Mouse (Mus musculus) bone marrow, adult 2 months (tissue): ENCODE data around the gene Oas1a. TPM values are rescaled to one million over a fixed set of nuclear protein-coding genes. Genes with fewer than 3 reads are reported as not detected.
"Not testable (repeated sequence)": the region's sequence is repeated elsewhere in the genome, so short reads cannot be mapped to it uniquely, and the experiment has no call there.

Experiments
- H3K27ac ChIP-seq: fragments of 200-500 bp; 2 replicates; pipeline ENCODE4 v1.5.1; 2012; ENCODE audit warnings: low read depth, mild to moderate bottlenecking, control low read depth, inconsistent platforms, low read length; ENCODE audit not compliant: control insufficient read depth, poor library complexity, insufficient read depth
- H3K4me1 ChIP-seq: fragments of 200-500 bp; 2 replicates; pipeline ENCODE4 v1.6.1; 2011; ENCODE audit warnings: low read length; ENCODE audit not compliant: control insufficient read depth, insufficient read depth
- H3K4me3 ChIP-seq: fragments of 200-500 bp; replicated peaks from 2 replicates; pipeline ENCODE3; 2011; ENCODE audit warnings: mild to moderate bottlenecking, low read depth, low read length, control low read depth; ENCODE audit not compliant: control insufficient read depth
- CTCF ChIP-seq: fragments of 200-500 bp; IDR thresholded peaks from 2 replicates; pipeline ENCODE4 v1.5.1; 2011; ENCODE audit warnings: low read length, control low read depth; ENCODE audit not compliant: control insufficient read depth, insufficient read depth
- POLR2A ChIP-seq: fragments of 200-500 bp; IDR thresholded peaks from 2 replicates; pipeline ENCODE4 v1.6.1; 2011; ENCODE audit warnings: low read depth, mild to moderate bottlenecking, control low read depth, low read length, borderline replicate concordance; ENCODE audit not compliant: control insufficient read depth
- WGBS: fragments of 180-500 bp; shearing (Covaris S2); methylation state at CpG from one replicate; pipeline ENCODE4 v1.1.7; 2018; 5-methylcytosine and 5-hydroxymethylcytosine counted together
- polyA plus RNA-seq: library from polyadenylated mRNA; stranded (reverse); fragments of >200 nt; gene quantifications from 2 replicates; pipeline ENCODE4 v1.2.4, GENCODE M21; 2011; ENCODE audit warnings: low replicate concordance; ENCODE audit not compliant: missing spikeins, insufficient read depth, insufficient read length

The Oas1a gene
- polyA plus RNA-seq, 1 experiment, result 8.9 TPM

- Histone ChIP-seq H3K27ac (no peak overlapping the region), H3K4me3 (no peak overlapping the region), H3K4me1 (no peaks in the 10 kb centered on the region; the same call in 1 of the 2 replicates)
- 42% methylated on average over 6 of the region's 6 CpGs for WGBS
- TF ChIP-seq POLR2A, result no peak
Observed at GRCm38 (mm10) chr5:120887831-120888230, 19.5 kb downstream of the Oas1a start.

- WGBS, result 26% methylated on average over 6 of the region's 9 CpGs
- H3K4me3 ChIP-seq, result peak within 1 kb of the TSS; percentile 42
- H3K27ac ChIP-seq, H3K4me1 ChIP-seq: not testable (repeated sequence)
Observed at GRCm38 (mm10) chr5:120887413-120887812, 19.9 kb downstream of the Oas1a start, which contains the start of gene Oas1g. TSS of gene Oas1g (minus strand) at chr5:120887613.

- WGBS, result 88% methylated on average over 6 of the region's 6 CpGs
- H3K4me1 ChIP-seq, H3K27ac ChIP-seq, H3K4me3 ChIP-seq: not testable (repeated sequence)
Observed at GRCm38 (mm10) chr5:120881681-120882080, 25.6 kb downstream of the Oas1a start.

- not testable (repeated sequence) for H3K4me3 ChIP-seq, H3K27ac ChIP-seq, H3K4me1 ChIP-seq
- WGBS, result 66% methylated on average over 2 of the region's 2 CpGs
Observed at GRCm38 (mm10) chr5:120878803-120879202, 28.5 kb downstream of the Oas1a start.

- not testable (repeated sequence) for H3K4me3 ChIP-seq, H3K4me1 ChIP-seq, H3K27ac ChIP-seq
- WGBS, result 75% methylated on average over 2 of the region's 2 CpGs
Observed at GRCm38 (mm10) chr5:120877407-120877806, 29.9 kb downstream of the Oas1a start.

GRCm38 (mm10) chr5:120876839-120877238, 30.5 kb downstream of the Oas1a start:
- not testable (repeated sequence) for H3K27ac ChIP-seq, H3K4me3 ChIP-seq, H3K4me1 ChIP-seq
- 65% methylated on average over 2 of the region's 3 CpGs for WGBS

GRCm38 (mm10) chr5:120871469-120871868, 35.9 kb downstream of the Oas1a start:
- no peak overlapping the region for H3K27ac ChIP-seq
- TF ChIP-seq CTCF, result no peak
- TF ChIP-seq POLR2A, result no peak
- no peak overlapping the region for H3K4me3 ChIP-seq
- WGBS, result 40% methylated on average over 2 of the region's 2 CpGs
- no peaks in the 10 kb centered on the region for H3K4me1 ChIP-seq

GRCm38 (mm10) chr5:120870782-120871181, 36.5 kb downstream of the Oas1a start:
- TF ChIP-seq POLR2A (no peak), CTCF (no peak)
- Histone ChIP-seq H3K4me1 (no peaks in the 10 kb centered on the region), H3K4me3 (no peak overlapping the region), H3K27ac (no peak overlapping the region)
- 79% methylated on average over 7 of the region's 7 CpGs for WGBS

- Histone ChIP-seq H3K4me3 (no peak overlapping the region), H3K27ac (no peak overlapping the region), H3K4me1 (no peaks in the 10 kb centered on the region)
- 66% methylated on average over 3 of the region's 3 CpGs for WGBS
- no peak for TF ChIP-seq POLR2A
- TF ChIP-seq CTCF, result no peak
Observed at GRCm38 (mm10) chr5:120870081-120870480, 37.2 kb downstream of the Oas1a start.

- Histone ChIP-seq H3K4me3 (no peak overlapping the region), H3K27ac (no peak overlapping the region), H3K4me1 (no peaks in the 10 kb centered on the region)
- 78% methylated on average over 7 of the region's 7 CpGs for WGBS
- no peak for TF ChIP-seq CTCF
- no peak for TF ChIP-seq POLR2A
Observed at GRCm38 (mm10) chr5:120869436-120870015, 37.8 kb downstream of the Oas1a start.
